Mouse (Mus musculus) gastrocnemius, postnatal 36 days (tissue): ENCODE data around the gene Dcdc2b. TPM values are rescaled to one million over a fixed set of nuclear protein-coding genes. Genes with fewer than 3 reads are reported as not detected.

Source experiments
- DNase-seq, 2 experiments: peaks; one replicate each; pipeline ENCODE4 v3.0.0; 2022
- intact Hi-C: fragments of 180-260 bp; cut with DNase I; formaldehyde crosslinking; loops from one replicate; pipeline ENCODE4 v1.15.1; 2025
- total RNA-seq, 2 experiments: library from RNA; stranded (reverse); gene quantifications; 2 replicates each; pipeline ENCODE4 v1.2.3; 2021

The Dcdc2b gene
- total RNA-seq, 2 experiments from 2014 or later, result 0.51 to 0.62 TPM

GRCm38 (mm10) chr4:129584370-129584769 is 29.7 kb downstream of the Dcdc2b start:
- no peak for DNase-seq
- intact Hi-C loops, result loop anchor here (2.0 kb wide), 1 partner anchor 24 kb away; no protein-coding TSS in a partner anchor

DNA sequence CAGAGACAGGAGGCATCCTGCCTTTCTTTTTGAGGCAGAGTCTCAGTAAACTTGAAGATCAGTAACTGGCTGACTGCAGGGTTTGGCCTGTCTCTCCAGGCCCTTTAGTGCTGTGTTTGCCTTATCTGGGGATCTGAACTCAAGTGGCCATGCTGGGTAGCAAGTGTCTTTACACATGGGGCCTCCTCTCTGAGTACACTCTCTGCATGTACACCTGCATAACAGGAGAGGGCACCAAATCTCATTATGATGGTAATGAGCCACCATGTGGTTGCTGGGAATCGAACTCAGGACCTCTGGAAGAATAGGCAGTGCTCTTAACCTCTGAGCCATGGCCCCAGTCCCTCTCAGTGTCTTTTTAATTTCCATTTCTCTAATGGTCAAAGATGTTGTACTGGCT is 31.8 kb downstream of the Dcdc2b start:
- intact Hi-C loops, result no loop called here
- DNase-seq, result no peak

DNA sequence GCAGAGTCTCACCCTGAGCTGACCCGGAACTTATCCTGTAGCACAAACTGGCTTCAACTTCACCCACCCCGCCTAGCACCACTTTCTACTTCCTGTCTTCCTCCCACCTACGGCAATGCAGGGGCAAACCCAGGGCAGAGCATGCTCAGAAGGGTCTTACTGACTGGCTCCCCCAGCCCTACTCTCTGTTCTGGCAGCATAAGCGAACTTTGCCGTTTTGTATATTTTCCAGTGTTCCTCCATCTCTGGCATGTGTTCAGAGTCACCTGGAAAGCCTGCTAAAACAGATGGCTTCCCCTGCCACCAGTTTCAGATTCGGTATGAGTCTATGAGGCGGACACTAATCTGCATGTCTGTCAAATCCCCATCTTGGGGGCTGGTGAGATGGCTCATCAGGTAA is 33.7 kb downstream of the Dcdc2b start:
- intact Hi-C loops, result no loop called here
- no peak for DNase-seq

GRCm38 (mm10) chr4:129578466-129578865 is 35.6 kb downstream of the Dcdc2b start, which contains the start of gene Fam167b:
Fam167b (minus strand) TSS chr4:129578549.
- DNase-seq, result no peak
- intact Hi-C loops, result no loop called here

DNA sequence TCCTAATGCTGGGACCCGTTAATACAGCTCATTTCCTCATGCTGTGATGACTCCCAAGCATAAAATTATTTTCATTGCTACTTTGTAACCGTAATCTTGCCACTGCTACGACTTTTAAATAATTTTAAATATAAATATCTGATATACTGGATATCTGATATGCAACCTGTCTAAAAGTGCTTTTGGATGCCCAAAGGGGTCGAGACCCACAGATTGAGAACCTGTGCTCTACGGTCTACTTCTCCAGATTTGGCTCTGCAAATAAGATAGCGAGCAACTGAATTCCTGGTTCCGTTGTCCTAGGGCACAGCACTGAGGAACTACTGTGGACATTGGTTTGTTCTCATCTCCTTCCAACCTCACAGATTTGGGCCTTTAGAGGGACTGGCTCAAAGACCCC is 36.4 kb downstream of the Dcdc2b start:
- no peak for DNase-seq
- intact Hi-C loops, result no loop called here

GRCm38 (mm10) chr4:129576863-129577491 is 37.1 kb downstream of the Dcdc2b start:
- DNase-seq, result peak; percentile 44 to 56
- intact Hi-C loops, result no loop called here

GRCm38 (mm10) chr4:129575171-129575844 is 38.7 kb downstream of the Dcdc2b start:
- intact Hi-C loops, result no loop called here
- no peak for DNase-seq

DNA sequence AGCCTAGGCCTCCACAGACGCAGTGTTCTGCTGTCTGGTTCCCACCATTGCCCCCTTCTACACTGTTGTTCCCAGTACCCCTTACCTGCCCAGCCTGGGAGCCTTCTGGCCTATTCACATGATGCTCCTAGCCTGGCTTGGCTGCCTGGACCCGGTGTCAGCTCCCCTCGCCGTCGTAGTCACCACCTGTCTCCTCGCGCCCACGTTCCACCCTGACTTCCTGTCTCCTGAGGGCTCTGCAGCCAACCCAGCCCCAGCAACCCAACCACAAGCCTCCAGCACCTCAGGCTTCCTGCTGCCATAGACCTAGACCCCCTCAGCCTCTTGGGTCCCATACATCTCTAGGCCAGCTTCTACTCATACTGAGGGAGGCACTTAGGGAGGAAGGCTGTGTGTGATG is 40.6 kb downstream of the Dcdc2b start, which contains the start of gene Lck:
Gene Lck (minus strand): TSS at position 212 of the 400 bp plus-strand sequence.
- DNase-seq, result no peak
- intact Hi-C loops, result no loop called here

DNA sequence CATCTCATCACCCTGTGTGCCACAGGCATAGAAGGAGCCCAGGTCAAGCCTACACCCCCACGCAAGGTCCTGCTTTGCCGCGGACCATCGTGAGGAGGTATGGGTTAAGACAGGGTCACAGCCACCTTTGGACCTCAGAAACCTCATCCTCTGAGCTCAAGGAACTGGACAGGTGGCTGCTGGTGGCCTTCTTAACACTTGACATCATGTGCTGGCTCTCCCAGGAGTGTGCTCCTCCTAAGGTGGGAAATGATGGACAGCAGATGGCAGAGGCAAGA is 41.0 kb downstream of the Dcdc2b start:
- DNase-seq, result no peak
- intact Hi-C loops, result no loop called here

- no peak for DNase-seq
- intact Hi-C loops, result no loop called here
Observed at GRCm38 (mm10) chr4:129572236-129573092, 41.6 kb downstream of the Dcdc2b start.

DNA sequence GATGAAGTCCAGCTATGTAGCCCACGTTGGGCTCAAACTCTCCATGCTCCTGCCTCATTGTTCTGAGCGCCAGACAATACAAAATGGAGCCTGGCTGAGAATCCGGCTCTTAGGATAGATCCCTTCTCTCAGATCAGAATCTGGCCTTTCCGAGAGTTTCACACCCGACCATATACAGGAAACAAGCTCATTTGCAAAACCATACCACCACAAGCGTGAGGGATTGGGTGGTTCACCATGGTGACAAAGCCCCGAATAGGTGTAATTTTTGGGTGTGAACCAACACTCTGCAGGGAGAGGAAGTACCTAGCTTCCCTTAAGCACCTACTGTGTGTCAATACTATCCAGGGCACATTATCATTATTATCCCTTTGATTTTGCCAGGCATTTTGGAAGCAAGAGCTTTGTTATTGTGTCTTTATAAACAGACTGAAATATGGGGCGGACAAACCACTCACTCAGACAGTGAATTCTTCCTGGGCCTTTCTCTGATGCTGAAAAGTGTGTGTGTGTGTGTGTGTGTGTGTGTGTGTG is 42.4 kb downstream of the Dcdc2b start:
- intact Hi-C loops, result no loop called here
- DNase-seq, result no peak

DNA sequence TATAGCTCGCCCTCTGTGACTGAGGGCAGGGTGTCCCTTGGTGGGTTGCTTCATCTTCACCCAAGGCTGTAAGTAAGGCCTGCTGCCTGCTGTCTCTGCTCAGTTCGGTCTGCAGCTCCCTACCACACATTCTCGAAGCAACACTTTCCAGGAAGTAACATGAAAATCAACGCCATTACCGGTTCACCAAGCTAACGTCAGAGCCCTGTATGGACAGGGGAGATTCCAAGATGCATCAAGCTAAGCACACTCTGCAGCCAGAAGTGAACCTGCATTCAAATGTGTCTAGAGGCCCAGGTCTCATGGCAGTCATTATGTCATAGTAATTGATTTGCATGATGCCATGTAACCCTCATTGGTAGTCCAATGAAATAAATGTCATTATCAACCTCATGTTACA is 44.0 kb downstream of the Dcdc2b start:
- intact Hi-C loops, result no loop called here
- no peak for DNase-seq

DNA sequence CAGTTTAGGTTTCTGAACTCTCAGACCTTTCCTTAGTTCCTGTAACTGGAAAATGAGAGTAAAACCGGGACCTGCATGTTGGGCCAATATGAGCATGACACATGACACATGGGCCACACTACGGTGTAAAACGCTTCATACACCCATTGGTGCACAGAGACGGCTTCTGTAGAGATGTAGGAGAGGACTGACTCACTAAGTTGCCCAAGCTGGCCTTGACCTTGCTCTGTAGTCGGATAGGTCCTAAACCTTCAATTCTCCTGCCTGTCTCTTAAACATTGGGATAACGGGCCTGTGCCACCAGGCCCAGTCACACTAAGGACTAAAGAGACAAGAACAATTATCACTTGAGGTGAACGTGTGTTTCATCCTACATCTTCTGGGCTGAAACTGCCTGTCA is 45.7 kb downstream of the Dcdc2b start:
- intact Hi-C loops, result no loop called here
- DNase-seq, result no peak

- intact Hi-C loops, result no loop called here
- no peak for DNase-seq
Observed at GRCm38 (mm10) chr4:129565139-129565538, 48.9 kb downstream of the Dcdc2b start.

- DNase-seq, result no peak
- intact Hi-C loops, result no loop called here
Observed at GRCm38 (mm10) chr4:129563718-129564117, 50.3 kb downstream of the Dcdc2b start.

DNA sequence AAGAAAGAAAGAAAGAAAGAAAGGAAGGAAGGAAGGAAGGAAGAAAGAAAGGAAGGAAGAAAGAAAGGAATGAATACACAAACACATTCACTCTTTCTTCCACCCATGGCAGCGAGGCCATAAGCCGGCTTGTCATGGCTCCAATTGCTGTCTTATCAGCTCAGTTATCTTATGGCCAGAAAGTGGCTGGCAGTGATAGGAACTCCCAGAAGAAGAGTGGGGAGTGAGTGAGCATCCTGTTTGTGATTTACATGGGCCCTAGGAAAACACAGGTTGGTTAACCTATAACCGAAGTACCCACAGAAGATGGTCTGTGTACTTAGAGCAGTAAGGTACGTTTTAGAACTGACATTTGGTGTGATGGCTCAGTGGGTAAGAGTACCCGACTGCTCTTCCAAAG is 52.9 kb downstream of the Dcdc2b start:
- no peak for DNase-seq
- intact Hi-C loops, result no loop called here

Other genes starting within 250 kb of the Dcdc2b start
- 1 to 10 TPM in 1 of 2 experiments, under 1 TPM in 1; 0.76 to 1.1 TPM for gene Zbtb8a, start 236.1 kb downstream of the Dcdc2b start, total RNA-seq
- gene Zbtb8b, start 173.4 kb downstream of the Dcdc2b start, total RNA-seq, result not detected
- 10 to 100 TPM; 28.7 to 35.8 TPM for gene Bsdc1, start 152.7 kb downstream of the Dcdc2b start, total RNA-seq
- not detected for gene Tssk3, start 123.2 kb downstream of the Dcdc2b start, total RNA-seq
- gene Fam229a, start 123.1 kb downstream of the Dcdc2b start, total RNA-seq, result not detected
- gene Marcksl1, start 100.7 kb downstream of the Dcdc2b start, total RNA-seq, result 1 to 10 TPM; 1.0 to 1.9 TPM
- gene Hdac1, start 71.5 kb downstream of the Dcdc2b start, total RNA-seq, result 1 to 10 TPM; 9.0 to 9.9 TPM
- gene Lck, start 40.6 kb downstream of the Dcdc2b start, total RNA-seq, result 1 to 10 TPM in 1 of 2 experiments, not detected in 1; 6.2 TPM
- not detected for gene Fam167b, start 35.7 kb downstream of the Dcdc2b start, total RNA-seq
- gene Eif3i, start 13.6 kb downstream of the Dcdc2b start, total RNA-seq, result 100 to 1,000 TPM; 116 to 135 TPM
- gene Tmem234, start 13.6 kb downstream of the Dcdc2b start, total RNA-seq, result 10 to 100 TPM; 29.3 to 30.0 TPM
- 1 to 10 TPM; 6.5 to 9.8 TPM for gene Iqcc, start 4.8 kb upstream of the Dcdc2b start, total RNA-seq
- gene Ccdc28b, start 9.7 kb upstream of the Dcdc2b start, total RNA-seq, result 10 to 100 TPM; 41.0 to 44.5 TPM
- gene Txlna, start 26.8 kb upstream of the Dcdc2b start, total RNA-seq, result 10 to 100 TPM; 15.2 to 17.2 TPM
- 10 to 100 TPM; 64.5 to 67.4 TPM for gene Kpna6, start 58.5 kb upstream of the Dcdc2b start, total RNA-seq
- gene Tmem39b, start 82.6 kb upstream of the Dcdc2b start, total RNA-seq, result 1 to 10 TPM; 2.5 to 3.3 TPM
- 10 to 100 TPM; 20.2 to 26.5 TPM for gene Khdrbs1, start 128.0 kb upstream of the Dcdc2b start, total RNA-seq
- 100 to 1,000 TPM; 615 to 657 TPM for gene Ptp4a2, start 197.0 kb upstream of the Dcdc2b start, total RNA-seq